Mouse (Mus musculus): ENCODE measurements around the gene Rnf24.

DNA sequence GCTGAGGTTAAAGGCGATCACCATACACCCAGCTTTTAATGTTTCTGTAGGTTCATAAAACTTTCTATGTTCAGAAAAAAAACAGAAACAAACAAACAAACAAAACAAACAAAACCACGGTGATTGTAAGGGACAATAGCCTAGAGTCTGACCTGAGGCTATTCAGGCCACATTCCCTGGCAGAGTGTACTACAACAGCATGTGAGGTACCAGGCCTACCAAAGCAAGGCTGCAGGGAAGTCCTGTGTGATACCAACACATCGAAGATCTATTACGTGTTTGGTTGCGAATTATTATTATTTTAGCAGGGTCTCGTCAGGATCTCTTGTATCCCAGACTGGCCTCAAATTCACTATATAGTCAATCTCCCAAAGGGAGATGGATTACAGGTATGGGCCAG lies 2.4 kb downstream of the Rnf24 start:
- TF ChIP-seq POLR2A (IDR thresholded peaks at IDR 0.05; ENCODE audit: borderline replicate concordance, extremely low read depth, low read depth, low read length) = no peak
- no peak for TF ChIP-seq CTCF (IDR thresholded peaks at IDR 0.05; ENCODE audit: insufficient read depth, low read length)
